Mouse (Mus musculus): Measurements from ENCODE around the gene Inca1.
A peak's percentile ranks its signal among the peaks of the same experiment; 100 is the strongest.

The Inca1 gene

DNA sequence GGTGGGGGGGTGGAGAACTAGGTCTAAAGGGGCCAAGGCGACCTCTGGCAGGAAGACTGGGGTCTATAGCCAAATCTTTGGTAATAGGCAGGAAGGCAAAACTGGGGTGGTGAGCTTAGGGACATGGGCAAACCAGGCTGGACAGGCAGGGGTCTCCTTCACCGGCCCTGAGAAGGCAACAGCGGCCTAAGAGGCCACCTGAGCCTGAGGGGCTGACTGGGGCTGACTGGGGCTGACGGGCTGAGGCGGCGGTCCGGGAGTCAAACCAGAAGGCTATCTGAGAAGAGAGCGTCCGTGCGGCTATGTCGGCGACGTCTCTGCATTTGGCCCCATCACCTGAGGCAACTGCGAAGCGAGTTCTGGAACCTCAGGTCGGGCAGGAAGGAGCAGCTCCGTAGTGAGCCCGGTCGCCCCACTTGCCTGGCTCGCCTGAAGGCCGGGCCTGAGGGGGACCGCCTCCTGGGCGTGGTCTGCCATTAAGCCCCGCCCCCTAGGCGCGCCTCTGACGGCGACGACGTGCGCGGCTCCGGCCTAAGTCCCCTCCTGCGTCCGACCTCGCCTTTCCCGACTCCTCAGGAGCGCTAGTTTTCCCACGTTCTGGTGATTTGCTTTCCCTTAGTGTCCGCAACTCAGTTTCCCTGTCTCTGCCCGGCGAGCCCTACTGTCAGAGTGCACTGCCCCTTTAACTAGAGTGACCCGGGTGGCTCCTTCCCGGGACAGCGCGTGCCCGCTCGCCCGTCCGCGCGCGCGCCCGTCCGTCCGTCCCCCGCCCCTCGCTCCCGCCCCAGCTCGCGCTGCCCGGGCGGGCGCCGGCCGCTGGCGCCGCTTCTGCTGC is at the start of gene Inca1, which contains the start of gene Kif1c:
Gene Inca1, minus strand, starts transcription at position 434 of the 835 bp plus-strand sequence.
Gene Kif1c, plus strand, starts transcription at position 827 of the 835 bp plus-strand sequence.
- DNase-seq (ENCODE audit: low read depth, low spot score), result peak; percentile 91

DNA sequence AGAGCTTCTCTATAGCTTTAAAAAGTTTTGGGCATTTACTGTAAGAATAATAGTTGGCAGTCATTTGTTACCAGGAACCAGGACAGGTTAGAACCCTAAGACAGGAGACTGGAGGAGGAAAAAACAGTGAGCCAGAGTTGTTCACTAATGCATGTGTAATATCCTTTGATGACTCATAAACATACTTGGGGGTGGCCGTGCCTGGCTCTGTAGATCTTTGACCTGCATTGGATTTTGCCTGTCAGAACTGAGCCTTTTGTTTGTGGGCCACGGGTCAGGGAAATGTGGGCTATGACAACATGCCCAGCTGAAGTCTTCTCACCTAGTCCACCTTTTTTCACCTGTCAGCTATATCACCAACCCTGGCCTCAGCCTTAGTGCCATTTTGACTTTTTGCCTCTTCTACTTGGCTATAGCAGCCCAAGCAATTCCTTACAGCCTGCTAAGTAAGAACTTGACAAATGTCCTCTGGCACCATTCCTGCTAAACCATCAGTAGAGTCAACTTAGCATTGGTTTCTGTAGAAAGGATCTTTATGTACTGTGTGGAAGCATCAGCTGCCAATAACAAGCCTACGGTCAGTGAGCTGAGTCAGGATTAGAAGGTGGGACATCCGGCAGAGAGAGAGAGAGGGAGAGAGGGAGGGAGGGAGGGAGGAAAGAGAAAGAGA is 48.1 kb upstream of the Inca1 start:
- DNase-seq (ENCODE audit: low read depth, low spot score), result no peak

GRCm38 (mm10) chr11:70745636-70746035 is 45.7 kb upstream of the Inca1 start:
- no peak for DNase-seq (ENCODE audit: low read depth, low spot score)

GRCm38 (mm10) chr11:70742581-70743459 is 42.9 kb upstream of the Inca1 start:
- no peak for DNase-seq (ENCODE audit: low read depth, low spot score)

DNA sequence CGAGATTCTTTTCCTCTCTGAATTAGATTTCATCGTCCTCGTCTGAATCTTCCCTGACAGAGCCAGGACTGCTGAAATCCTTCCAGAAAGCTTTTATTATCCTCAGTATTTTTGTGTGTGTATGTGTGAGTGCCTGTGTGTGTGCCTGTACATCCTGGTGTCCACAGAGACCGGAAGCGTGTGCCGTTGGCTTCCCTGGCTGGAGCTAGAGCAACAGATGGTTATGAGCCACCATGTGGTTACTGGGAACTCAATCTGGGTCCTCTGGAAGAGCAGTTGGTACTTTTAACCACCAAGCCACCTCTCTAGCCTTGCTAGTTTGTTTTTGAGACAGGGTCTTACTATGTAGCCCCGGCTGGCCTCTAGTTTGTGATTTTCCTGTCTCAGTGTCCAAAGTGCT is 42.2 kb upstream of the Inca1 start:
- no peak for DNase-seq (ENCODE audit: low read depth, low spot score)

DNA sequence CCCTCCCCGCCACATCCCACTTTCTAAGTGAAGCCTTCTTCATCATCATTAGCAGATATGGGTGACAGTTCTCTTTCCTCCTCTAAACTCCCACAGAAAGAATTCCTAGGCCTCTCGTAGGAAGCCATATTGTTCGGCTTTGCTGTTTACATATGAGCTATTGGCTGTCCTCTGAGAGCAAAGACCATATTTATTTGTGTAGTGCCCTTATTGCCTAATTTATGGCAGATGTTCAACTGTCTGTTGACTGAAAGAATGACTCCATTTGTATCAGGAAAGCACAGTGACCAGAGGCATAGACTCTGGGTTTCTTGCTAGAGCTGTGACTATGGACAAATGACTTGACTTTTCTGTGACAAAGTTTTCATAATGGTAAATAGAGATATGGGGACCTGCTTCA is 41.6 kb upstream of the Inca1 start:
- no peak for DNase-seq (ENCODE audit: low read depth, low spot score)

DNA sequence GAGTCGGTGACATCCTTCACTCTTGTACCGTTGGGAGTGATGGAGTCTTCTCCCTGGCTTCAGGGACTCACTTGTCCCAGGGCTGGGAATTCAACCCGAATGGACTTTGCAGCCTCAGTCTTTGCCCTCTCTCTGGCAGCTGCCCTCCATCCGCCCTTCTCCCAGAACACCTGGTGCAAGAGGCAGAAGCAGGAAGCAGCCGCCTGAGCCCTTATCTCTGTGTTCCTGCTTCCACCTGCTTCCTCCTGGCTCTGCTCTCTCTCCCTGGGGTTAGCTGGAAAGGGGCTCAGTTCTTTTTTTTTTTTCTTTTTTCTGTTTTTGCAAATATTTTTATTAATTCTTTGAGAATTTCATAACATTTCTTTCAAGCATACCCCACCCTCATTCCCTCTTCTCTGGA is 37.8 kb upstream of the Inca1 start:
- no peak for DNase-seq (ENCODE audit: low read depth, low spot score)

DNA sequence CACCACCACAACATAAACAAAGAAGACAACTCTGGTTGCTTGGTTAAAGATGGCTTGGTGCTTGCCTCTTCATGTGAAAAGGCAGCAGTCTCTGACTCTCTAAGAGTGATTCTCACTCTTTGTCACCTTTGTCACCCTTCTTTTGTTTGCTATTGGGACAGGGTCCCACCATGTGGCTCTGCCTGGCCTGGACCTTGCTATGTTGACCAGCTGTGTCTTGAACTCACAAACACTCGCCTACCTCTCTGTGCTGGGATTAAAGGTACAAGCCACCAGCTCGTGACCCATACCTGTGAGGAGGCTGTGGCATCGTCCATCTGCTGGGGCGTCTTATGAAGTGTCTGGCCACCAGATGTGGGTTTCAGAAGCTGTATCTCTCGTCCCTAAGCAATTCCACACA is 33.3 kb upstream of the Inca1 start:
- DNase-seq (ENCODE audit: low read depth, low spot score), result no peak

- DNase-seq (ENCODE audit: low read depth, low spot score), result no peak
Observed at GRCm38 (mm10) chr11:70731178-70731577, 31.2 kb upstream of the Inca1 start.

DNA sequence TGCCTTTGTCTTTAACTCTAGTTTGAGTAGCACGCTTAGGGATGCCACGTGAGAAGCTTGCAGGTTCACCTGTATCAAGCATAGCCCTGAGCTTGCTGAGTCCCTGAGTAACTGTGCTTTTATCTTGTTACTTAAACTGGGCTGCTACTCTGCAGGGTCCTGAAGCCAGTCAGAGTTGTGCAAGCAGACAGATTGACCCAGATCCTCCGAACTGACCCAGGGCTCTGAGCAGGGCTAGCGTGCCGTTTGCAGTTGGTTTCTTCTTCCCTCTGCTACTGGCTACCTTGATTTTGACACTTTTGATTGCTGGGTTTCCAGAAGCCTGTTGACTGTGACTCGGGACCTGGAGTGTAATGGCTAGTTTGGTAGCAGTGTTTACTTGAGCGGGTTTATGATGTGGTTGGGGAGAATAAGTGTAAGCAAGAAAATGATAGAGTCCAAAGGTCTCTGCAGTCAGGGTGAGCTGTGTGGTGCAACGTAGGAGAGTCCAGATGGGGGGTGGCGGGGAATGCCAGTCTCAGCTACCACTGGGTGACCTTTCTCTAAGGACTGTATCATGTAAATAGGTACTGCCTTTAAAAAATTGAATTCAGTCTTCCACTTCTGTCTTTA is 30.6 kb upstream of the Inca1 start:
- no peak for DNase-seq (ENCODE audit: low read depth, low spot score)

DNA sequence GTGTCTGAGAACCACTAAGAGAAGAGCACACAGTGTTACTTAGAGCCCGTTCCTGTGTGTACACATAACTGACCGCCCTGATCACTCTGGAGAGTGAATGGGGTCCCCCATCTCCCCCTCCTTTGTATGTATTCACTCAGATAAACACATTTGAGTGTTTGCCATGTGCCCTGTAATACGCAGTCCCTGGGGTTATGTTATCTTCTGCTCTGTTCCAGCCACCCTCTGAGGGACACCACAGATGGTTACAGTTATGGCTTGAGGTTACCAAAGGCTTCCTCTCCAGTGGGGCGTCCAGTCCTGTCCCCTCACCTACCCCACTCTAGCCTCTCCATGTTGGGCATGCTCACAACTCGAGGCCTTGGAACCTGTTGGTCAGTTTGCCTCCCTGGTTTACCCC is 27.4 kb upstream of the Inca1 start:
- DNase-seq (ENCODE audit: low read depth, low spot score), result no peak

DNA sequence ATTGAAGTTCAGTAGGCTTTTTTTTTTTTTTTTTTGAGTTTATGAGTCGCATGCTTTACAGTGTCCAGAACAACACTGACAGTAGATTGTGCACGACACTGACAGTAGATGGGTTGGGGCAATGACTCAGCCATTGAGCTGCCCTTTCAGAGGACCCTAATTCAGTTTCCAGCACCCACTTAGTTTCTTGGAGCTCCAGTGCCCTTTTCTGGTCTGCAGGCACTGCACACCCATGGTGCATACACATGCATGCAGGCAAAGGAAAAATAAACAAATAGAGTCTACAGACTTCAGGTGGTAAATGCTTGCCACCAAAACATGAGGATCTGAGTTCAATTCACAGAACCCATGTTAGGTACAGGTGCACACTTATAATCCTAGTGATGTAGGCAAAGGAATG is 26.6 kb upstream of the Inca1 start:
- no peak for DNase-seq (ENCODE audit: low read depth, low spot score)

DNA sequence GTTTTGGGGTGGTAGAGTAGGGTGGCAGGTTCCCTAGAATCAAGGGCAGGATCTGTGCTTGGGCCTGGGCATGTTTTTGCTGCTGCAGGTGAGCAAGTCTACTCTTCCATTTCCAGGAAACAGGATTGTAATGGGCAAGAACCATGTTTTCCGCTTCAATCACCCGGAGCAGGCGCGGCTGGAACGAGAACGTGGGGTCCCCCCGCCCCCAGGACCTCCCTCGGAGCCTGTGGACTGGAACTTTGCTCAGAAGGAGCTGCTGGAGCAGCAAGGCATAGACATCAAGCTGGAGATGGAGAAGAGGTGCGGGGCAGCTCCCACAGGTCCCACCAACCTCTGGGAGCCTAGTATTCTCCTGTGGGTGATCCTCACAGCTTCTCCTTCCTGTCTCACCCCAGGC is 24.8 kb upstream of the Inca1 start:
- DNase-seq (ENCODE audit: low read depth, low spot score), result no peak

DNA sequence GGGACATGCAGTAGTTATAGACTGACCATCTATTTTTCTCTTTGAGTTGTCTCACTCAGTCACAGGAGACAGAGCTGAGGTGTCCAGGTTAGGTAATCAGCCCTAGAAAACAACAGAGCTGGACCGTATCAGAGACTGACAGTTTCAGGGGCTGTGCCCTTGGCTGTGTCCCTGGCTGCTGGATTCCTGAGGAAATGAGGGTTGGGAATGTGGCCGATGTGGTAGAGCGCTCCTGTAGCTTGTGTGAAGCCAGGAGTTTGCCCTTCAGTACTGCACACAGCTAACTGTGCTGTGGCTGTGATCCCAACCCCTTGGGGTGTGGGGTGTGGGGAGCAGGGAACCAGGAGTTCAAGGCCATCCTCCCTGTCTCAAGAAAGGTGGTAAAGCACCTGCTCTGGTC is 21.1 kb upstream of the Inca1 start:
- DNase-seq (ENCODE audit: low read depth, low spot score), result no peak

GRCm38 (mm10) chr11:70720567-70720966 is 20.6 kb upstream of the Inca1 start:
- no peak for DNase-seq (ENCODE audit: low read depth, low spot score)

DNA sequence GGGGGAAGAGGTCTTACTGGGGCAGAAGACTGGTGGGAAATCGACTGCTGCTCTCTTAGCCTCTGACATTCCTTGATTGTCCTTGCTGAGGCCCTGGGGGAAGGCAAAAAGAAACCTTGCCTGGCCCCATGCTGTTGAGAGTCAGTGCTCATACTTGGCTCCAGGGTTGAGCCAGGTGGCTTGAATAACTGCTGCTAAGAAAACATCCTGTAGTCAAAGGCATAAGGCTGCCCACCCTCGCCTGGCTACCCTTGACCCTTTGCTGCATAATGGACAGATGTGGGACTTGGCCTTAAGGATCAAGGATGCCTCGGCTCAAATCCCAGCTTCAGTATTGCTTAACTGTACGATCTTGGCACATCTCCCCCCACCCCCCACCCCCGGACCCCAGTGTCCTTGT is 18.5 kb upstream of the Inca1 start:
- no peak for DNase-seq (ENCODE audit: low read depth, low spot score)

DNA sequence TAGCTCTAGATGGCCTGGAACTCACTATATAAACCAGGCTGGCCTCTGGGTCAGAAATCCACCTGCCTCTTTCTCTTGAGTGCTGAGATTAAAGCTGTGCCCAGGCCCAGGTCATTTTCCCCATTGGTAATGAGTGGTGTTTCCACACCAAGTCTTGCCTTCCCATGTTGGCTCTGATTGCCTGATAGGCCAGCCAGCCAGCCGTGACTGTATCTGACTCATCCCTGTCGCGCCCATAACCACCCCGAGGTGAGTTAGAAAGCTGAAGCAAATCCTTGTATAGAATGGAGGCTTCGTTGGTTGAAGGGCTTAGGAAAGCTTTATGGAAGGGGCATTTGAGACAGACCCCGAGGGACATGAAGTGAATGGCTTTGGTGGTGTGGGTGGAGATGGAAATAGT is 15.9 kb upstream of the Inca1 start:
- DNase-seq (ENCODE audit: low read depth, low spot score), result no peak

GRCm38 (mm10) chr11:70713222-70713621 is 13.3 kb upstream of the Inca1 start:
- no peak for DNase-seq (ENCODE audit: low read depth, low spot score)

GRCm38 (mm10) chr11:70711026-70711425 is 11.1 kb upstream of the Inca1 start:
- DNase-seq (ENCODE audit: low read depth, low spot score), result no peak

DNA sequence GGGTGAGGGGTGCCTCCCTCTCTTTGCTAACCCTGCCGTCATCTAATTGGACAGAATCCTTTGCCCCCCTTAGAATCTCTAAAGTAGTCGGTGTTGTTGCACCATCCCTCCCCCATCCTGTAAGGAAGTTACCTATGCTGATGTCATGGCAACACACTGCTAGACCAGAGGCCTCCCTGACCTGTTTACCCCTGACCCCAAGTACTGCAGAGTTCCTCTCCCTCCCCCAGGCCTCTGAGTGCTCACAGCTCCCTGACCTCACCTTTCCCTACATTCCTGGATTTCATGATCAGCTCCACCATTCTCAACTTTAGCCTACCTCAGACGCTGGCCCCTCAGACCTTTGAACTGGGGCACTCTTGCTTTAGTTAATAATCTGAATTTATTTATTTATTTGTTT is 6.2 kb upstream of the Inca1 start:
- DNase-seq (ENCODE audit: low read depth, low spot score), result no peak

DNA sequence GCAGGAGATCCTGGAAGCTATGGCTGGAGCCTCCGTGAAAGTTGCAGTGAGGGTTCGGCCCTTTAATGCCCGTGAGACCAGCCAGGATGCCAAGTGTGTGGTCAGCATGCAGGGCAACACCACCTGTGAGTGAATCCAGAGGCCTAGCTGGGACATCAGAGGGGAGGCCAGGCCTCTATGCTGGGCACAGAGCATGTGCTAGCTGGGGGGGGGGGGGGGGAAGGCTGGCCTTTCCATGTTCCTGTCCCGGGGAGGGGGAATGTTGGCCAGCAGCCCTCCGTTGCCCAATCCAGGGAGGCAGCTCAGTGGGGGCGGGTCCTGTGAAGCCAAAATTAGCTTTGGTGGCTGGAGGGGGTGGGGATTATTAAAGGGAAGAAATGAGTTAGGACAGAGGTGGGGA is 2.8 kb upstream of the Inca1 start:
- no peak for DNase-seq (ENCODE audit: low read depth, low spot score)
